ENCODE assay signal across 8 mouse cellular contexts in genomic region chr17:26582297-26582696, GRCm38 (mm10). TPM values are rescaled to one million over a fixed set of nuclear protein-coding genes. Genes with fewer than 3 reads are reported as not detected.
DNase-seq lines count a peak whose midpoint lies in the region; ATAC-seq lines count a peak whose summit lies in the region.

No protein-coding gene starts in this region.

- peak overlapping the region; percentile 37; the same call in 1 of the 2 replicates for H3K9ac ChIP-seq in embryonic facial prominence, embryonic 13.5 days
- H3K9ac ChIP-seq in kidney, embryonic 16.5 days (replicated peaks; ENCODE audit: low read length) = no peak overlapping the region

- H3K4me1 ChIP-seq in embryonic facial prominence, embryonic 13.5 days = peaks cover 28% of the 10 kb centered on the region
- H3K4me1 ChIP-seq in embryonic facial prominence, embryonic 10.5 days = peaks cover 26% of the 10 kb centered on the region
- H3K4me1 ChIP-seq in kidney, embryonic 16.5 days (ENCODE audit: insufficient read depth, low read length) = peaks cover 32% of the 10 kb centered on the region

- WGBS in embryonic facial prominence, embryonic 13.5 days = 94% methylated on average over 5 of the region's 5 CpGs
- 96% methylated on average over 5 of the region's 5 CpGs for WGBS in embryonic facial prominence, embryonic 10.5 days
- WGBS in kidney, embryonic 16.5 days = 76% methylated on average over 5 of the region's 5 CpGs

- no peaks in the 10 kb centered on the region for H3K9me3 ChIP-seq in embryonic facial prominence, embryonic 13.5 days
- no peaks in the 10 kb centered on the region for H3K9me3 ChIP-seq in embryonic facial prominence, embryonic 10.5 days
- H3K9me3 ChIP-seq in kidney, embryonic 16.5 days (ENCODE audit: low read length) = no peaks in the 10 kb centered on the region

- no peak overlapping the region for H3K4me3 ChIP-seq in embryonic facial prominence, embryonic 13.5 days
- H3K4me3 ChIP-seq in embryonic facial prominence, embryonic 10.5 days = no peak overlapping the region
- H3K4me3 ChIP-seq in kidney, embryonic 16.5 days (ENCODE audit: low read length) = no peak overlapping the region

- no peak for ATAC-seq in embryonic facial prominence, embryonic 13.5 days (ENCODE audit: insufficient number of reproducible peaks, insufficient read depth, low FRiP score, low TSS enrichment, low read depth)
- no peak for ATAC-seq in kidney, embryonic 16.5 days (ENCODE audit: low FRiP score, low TSS enrichment)
- ATAC-seq in erythroblast, adult 5-6 weeks (replicated peaks; ENCODE audit: low FRiP score, poor library complexity, severe bottlenecking) = no peak

- H3K4me2 ChIP-seq in embryonic facial prominence, embryonic 13.5 days = no peak overlapping the region
- no peak overlapping the region for H3K4me2 ChIP-seq in kidney, embryonic 16.5 days (replicated peaks; ENCODE audit: low read depth, low read length)

- no peak overlapping the region for H3K27ac ChIP-seq in embryonic facial prominence, embryonic 13.5 days
- no peak overlapping the region for H3K27ac ChIP-seq in embryonic facial prominence, embryonic 10.5 days (replicated peaks)
- H3K27ac ChIP-seq in kidney, embryonic 16.5 days (ENCODE audit: low read length) = peak overlapping the region; percentile 5; the same call in 1 of the 2 replicates

- no peaks in the 10 kb centered on the region for H3K27me3 ChIP-seq in embryonic facial prominence, embryonic 13.5 days
- no peaks in the 10 kb centered on the region for H3K27me3 ChIP-seq in embryonic facial prominence, embryonic 10.5 days (replicated peaks; ENCODE audit: low read depth, poor library complexity, severe bottlenecking)
- H3K27me3 ChIP-seq in kidney, embryonic 16.5 days (ENCODE audit: insufficient read depth, low read length) = no peaks in the 10 kb centered on the region

- DNase-seq in embryonic facial prominence, embryonic 10.5 days (ENCODE audit: low spot score) = no peak
- DNase-seq in 3134 (ENCODE audit: extremely low read depth, insufficient read length, low spot score) = peak; percentile 59
- DNase-seq in gastrocnemius, postnatal 25 days = peak; percentile 65
- DNase-seq in urinary bladder, postnatal 10 days (ENCODE audit: low spot score) = no peak
- DNase-seq in frontal cortex, postnatal 14 days (ENCODE audit: low spot score in 2 of 2) = no peak

- H3K36me3 ChIP-seq in embryonic facial prominence, embryonic 13.5 days = peaks cover 54% of the 10 kb centered on the region
- peaks cover 95% of the 10 kb centered on the region for H3K36me3 ChIP-seq in embryonic facial prominence, embryonic 10.5 days (replicated peaks)
- H3K36me3 ChIP-seq in kidney, embryonic 16.5 days (ENCODE audit: insufficient read depth, low read length) = 0 out of 2 replicates have a peak, but pooled peaks cover 3% of the 10 kb centered on the region

RNA-seq across cellular contexts. Expression of gene Dusp1, which starts 20.4 kb away (rescaled TPM):
- 13.2 and 15.4 TPM in 2 replicates for polyA plus RNA-seq in embryonic facial prominence, embryonic 13.5 days (2015; fragmentation: Nextera tagmentation; extraction: Ambion mirVana)
- polyA plus RNA-seq in embryonic facial prominence, embryonic 10.5 days (2016; fragmentation: Nextera tagmentation; extraction: Ambion mirVana) = 22.5 and 23.3 TPM in 2 replicates
- total RNA-seq in gastrocnemius, postnatal 25 days (2021) = 10 to 100 TPM; 49.2 to 82.2 TPM
- 26.8 and 28.3 TPM in 2 replicates for polyA plus RNA-seq in kidney, embryonic 16.5 days (2015; fragmentation: Nextera tagmentation; extraction: Ambion mirVana)
- total RNA-seq in erythroblast, adult 5-6 weeks (2015; ENCODE audit: low replicate concordance) = 54.8 and 66.0 TPM in 2 replicates
- 9.5 and 13.1 TPM in 2 replicates for total RNA-seq in erythroblast, adult 5-6 weeks (2017; ENCODE audit: low replicate concordance)

RNA-seq across cellular contexts. Expression of gene Ergic1, which starts 21.0 kb away (rescaled TPM):
- 120 and 121 TPM in 2 replicates for polyA plus RNA-seq in embryonic facial prominence, embryonic 13.5 days (2015; fragmentation: Nextera tagmentation; extraction: Ambion mirVana)
- polyA plus RNA-seq in embryonic facial prominence, embryonic 10.5 days (2016; fragmentation: Nextera tagmentation; extraction: Ambion mirVana) = 107 and 109 TPM in 2 replicates
- total RNA-seq in gastrocnemius, postnatal 25 days (2021) = 10 to 100 TPM; 52.0 to 61.0 TPM
- 131 and 141 TPM in 2 replicates for polyA plus RNA-seq in kidney, embryonic 16.5 days (2015; fragmentation: Nextera tagmentation; extraction: Ambion mirVana)
- total RNA-seq in erythroblast, adult 5-6 weeks (2015; ENCODE audit: low replicate concordance) = 23.4 and 26.1 TPM in 2 replicates
- 2.1 and 10.3 TPM in 2 replicates for total RNA-seq in erythroblast, adult 5-6 weeks (2017; ENCODE audit: low replicate concordance)

Comparison
In these comparisons a context has a peak if more than half of its experiments do, and no peak if none do; other contexts are left out.
1. DNase-seq: peak in 3134 (single experiment) and gastrocnemius, postnatal 25 days (single experiment); none in embryonic facial prominence, embryonic 10.5 days (single experiment), urinary bladder, postnatal 10 days (single experiment) and frontal cortex, postnatal 14 days (0 of 2).